Mouse (Mus musculus): Measurements from ENCODE around the gene Aldh5a1.

- TF ChIP-seq USF1 (IDR thresholded peaks at IDR 0.05; ENCODE audit: low read depth), result no peak
- no peak for TF ChIP-seq MAX (IDR thresholded peaks at IDR 0.05)
- no peak for TF ChIP-seq CTCF (IDR thresholded peaks at IDR 0.05; ENCODE audit: control insufficient read depth, insufficient read depth, insufficient read length)
Observed at GRCm38 (mm10) chr13:24945567-24945966, 8.1 kb upstream of the Aldh5a1 start.

Measured in C2C12 (cell line).